Mouse (Mus musculus): ENCODE measurements around the gene Lexm.
A peak's percentile ranks its signal among the peaks of the same experiment; 100 is the strongest.

Gene Lexm

DNA sequence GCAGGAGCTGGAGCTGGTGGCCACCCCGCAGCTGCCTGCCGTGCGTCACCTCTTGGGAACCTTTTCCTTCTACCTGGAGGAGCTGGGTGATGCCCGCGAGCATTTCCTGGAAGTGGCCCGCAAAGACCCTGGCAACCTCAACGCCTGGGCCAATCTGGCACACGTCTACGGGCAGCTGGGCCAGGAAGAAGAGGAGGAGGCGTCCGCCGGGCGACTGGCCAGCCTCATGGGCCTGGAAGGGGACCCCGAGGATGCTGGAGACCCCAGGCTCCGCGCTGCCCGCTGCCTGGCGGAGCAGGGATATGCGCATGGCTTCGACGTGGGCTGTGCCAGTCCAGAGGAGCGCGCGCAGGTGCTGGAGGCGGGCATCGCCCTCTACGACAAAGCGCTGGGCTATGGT, 5.7 kb upstream of the Lexm start:
- no peak for DNase-seq

DNA sequence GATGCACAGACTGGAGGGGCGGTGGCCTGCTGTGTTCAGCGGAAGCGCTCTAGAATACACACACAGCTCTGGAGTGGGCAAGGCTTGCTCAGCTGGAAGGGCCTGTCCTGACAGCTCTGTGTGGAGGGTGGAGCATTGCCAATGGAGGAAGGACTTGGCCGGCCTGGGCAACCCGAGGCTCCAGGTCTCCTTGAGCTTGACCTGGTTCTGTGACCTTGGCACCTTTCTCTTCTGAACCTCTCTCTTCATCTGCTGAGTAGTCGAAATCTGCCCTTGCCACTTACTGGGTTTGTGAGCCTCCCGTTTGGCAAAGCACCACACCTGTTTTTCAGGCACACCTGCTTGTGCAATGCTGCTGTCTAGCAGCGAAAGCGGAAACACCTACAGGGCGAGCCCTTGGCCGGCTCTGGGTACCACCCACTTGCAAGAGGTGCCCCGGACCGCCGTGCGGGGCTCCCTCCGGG, 5.0 kb upstream of the Lexm start, which contains the start of gene Ttc22:
Ttc22 (plus strand) TSS at position 403 of the 464 bp plus-strand sequence.
- no peak for DNase-seq

DNA sequence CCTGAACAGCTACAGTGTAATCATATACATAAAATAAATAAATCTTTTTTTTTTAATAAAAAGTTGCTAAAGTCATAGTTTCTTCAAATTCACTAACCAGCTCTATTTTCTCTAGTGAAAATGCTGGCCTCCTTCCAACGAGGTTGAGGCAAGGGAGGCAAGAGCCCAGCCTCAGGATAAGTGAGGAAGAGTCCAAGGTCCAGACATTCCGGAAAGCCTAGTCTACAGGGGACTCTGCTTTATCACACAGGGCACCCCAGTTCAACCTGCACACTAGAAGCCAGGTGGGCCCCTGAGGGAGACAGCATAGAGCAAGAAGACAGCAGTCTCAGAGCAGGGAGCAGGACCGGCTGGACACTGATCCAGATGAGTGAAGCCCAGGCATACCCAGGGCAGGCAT, 4.4 kb upstream of the Lexm start:
- no peak for DNase-seq

DNA sequence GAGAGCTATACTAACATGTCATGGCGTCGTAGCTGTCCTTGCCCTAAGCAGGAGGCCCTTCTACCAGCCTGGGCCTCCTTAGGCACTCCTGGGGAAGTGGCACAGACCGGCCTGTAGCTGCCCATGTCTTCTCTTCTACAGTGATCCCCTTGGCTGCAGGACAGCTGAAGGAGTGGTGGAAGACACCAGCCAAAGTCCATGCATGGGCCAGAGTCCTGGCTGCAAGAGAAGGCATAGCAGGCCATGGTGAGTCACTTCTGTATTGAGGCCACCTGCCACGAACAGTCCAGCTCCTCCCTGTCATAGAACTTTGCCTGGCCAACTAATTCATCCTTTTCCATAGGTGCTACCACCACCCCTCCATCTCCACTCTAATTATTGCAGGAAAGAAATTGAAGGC, 1.9 kb upstream of the Lexm start:
- DNase-seq = no peak

DNA sequence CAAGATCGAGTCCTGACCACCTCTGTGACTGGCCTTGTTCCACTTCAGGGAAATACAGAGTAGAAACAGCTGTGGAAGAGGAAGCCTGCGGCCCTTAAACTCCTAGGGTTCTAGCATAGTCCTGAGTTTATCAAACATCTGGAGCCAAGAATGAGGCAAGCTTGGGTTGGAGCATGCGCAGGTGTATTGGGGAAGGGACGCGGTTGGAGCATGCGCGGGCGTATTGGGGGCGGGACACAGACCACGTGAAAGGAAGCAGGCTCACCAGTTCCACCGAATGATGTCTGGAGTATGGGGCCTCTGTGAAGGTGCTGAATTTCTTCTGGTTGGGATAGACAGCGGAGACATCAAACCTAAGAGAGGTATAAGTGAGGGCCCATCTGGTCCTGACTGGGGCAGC, 1.4 kb downstream of the Lexm start:
- no peak for DNase-seq

DNA sequence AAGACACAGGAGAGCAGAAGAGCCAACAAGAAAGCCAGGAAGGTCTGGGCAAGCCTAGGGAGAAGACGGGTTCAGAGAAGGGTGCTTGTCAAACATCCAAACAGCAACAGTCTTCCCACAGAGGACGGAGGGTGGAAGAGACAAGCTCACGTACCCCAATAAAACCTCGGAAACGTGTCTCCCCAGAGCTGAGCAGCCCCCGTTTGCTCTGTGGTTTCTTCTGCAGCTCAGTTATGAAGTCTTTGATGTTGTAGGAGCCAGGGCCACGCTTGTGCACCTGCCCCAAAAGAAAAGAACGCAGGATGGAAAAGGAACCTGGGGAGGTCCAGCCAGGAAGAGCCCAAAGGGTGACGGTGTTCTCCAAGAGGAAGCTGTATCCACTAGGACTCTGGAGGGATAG, 2.2 kb downstream of the Lexm start:
- DNase-seq = no peak

DNA sequence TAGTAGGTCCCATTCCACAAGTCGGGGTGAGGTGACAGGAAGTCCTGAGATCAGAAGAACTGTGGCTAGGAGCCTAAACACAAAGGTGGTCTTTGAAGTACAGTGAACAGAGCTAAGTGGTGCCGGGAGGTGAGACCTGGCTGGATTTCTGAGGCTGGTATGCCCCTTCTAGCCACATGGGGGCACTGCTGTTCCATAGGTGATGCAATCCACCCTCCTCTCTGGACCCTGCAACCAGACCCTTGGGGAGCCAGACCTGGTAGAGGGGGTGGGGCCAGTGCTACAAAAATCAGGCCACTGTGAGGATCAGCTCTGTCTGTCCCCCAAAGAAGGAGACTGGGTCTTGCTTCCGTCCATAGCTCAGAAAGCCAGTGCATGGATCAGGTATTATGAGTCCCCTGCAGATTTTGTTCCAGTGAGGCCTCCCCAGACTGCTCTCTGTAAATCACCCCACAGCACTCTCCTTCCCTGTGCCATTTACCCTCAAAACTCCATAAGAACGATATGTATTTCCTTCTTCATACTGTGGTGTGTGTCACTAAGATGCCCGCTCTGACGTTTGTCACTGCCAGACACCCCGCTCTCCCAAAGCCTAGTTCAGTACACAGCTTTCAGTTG, 2.8 kb downstream of the Lexm start:
- peak; percentile 53 to 71 for DNase-seq

DNA sequence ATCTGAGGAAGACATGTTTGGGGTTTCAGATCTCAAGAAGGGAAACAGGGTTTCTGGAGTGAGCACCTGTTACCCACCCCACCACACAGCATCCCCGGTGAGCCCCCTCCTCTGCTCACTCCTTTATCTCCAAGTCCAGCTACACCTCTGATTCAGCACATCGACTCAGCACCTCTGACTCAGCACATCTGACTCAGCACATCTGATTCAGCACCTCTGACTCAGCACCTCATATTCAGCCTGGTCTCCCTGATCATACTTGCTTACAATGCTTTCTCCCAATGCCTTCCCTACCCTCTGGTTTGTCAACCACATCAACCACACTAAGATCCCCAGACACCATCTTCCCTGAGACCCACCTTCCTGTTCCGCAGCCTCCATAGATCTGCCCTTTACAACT, 3.5 kb downstream of the Lexm start:
- DNase-seq = no peak

DNA sequence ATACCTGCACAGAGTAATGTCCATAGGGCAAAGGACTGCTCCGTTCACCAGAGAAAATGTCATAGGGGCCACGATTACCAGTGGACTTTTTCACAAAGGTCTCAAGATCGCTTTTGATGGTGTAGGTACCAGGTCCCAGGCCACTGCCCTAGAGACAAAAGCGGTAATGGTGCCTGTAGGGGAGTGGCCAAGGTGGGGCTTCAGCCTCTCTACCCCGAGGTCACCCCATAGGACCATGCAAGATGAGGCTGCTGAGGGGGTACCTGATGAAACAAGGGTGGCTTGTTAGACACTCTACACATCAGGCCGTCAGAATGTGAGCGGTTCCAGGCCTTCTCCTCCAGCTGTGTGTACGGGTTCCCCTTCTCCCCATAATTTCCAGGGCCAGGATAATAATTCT, 3.9 kb downstream of the Lexm start:
- DNase-seq = no peak

DNA sequence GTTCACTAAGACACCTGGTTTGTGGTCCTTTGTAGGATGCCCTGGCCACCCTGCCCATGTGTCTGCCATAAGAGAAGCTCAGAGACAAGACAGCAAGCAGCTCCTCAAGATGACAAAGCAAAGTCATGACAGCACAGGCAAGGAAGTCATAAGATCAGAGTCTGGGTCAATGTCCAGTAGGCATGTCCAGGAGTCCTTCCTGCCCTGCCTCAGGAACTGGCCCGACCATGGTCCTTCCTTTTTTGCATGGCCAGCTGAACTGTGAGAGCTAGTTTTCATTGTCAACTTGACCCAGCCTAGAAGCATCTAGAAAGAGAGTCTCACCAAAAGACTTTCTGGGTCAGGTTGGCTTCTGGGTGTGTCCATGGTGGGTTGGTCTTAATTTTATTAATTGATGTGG, 9.1 kb downstream of the Lexm start:
- no peak for DNase-seq

DNA sequence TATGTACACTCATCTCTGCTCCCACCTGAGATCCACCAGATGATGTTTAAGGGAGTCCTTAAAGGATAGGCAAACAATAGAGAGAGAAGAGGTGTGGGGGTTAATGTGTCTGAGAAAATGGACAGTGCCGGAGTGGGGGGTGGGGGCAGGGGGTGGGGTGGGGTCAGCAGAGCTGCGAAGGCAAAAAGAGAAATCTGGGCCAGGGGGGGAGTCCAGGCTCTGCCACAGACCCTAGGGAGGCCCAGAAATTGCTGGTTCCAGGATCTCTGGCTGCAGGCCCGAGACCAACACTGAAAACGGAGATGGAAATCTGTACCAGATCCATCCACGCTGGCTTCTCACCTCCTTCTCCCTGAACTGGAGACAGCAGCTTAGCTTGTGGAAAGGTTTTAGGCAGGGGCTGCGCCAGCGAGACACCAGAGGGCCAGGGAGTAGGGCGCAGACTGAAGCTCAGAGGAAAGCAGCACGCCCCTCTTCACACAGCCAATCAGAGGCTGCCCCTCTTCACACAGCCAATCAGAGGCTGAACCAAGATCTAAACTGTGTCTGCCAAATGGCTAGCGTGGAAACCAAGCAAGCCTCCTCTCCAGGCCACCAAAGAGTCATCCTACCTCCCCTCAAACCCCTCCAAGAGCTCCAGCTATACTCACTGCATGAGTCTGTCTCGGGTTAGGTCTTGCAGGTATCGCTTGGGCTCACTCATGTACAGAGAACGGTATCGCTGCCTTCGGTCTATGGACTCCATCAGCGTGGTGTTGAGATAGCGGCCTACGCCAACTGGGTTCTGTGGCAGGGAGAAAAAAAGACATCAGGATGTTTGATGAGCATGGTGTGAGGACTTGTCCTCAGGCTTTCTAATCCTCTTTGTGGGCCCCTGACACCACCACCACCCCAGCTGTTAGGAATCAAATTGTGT, 10.1 kb downstream of the Lexm start:
- DNase-seq = peak in 1 of 2 experiments; percentile 22

DNA sequence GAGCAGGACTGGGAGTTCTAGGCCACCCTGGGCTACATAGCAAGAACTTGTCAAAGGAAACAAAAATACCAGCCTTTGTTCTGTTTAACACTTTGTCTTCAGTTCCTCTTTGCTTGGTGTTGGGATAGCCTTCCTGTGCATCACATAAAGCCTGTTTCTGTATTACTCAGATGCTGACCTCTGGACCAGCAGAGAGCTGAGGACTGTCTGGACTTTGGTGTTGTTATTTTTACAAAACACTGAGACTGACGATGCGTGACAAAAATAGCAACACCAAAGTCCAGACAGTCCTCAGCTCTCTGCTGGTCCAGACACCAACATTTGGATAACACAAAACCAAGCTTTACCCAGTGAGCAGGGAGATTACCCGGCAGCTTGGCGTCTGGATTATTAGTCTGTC, 16.3 kb downstream of the Lexm start:
- no peak for DNase-seq

DNA sequence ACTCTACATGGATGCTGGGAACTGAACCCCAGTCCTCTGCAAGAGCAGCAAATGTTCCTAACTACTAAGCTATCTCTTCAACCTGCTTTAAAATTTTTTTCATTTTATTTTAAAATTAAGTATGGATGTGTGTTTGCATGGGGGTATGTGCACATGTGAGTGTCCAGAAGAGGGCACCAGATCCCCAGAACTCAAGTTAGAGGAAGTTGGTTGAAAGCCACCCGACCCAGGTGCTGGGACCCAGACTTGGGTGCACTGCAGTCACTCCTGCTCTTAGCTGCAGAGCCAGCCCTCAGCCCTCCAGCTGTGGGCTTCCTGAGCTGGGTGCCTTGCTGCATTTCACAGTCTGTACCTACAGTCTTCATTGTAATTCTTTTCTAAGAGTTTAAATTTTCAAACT, 17.6 kb downstream of the Lexm start:
- no peak for DNase-seq

DNA sequence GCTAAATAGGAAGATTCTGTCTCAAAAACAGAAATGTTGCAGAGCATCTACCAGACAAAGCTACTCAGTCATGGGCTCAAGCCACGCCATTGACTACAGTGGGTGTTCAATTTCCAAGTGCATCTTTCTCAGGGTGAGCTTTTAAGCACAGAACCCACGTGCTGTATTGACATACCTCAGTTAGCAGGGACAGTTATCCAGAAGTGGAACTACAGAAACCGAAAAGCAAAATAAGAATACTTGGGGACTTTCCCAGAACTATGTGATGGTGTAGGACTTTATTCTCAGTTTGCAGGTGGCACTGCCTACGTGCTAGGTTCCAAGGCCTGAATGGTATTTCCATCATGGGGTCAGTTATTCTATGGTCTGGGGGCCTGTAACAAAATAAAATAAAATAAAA, 19.3 kb downstream of the Lexm start:
- no peak for DNase-seq

DNA sequence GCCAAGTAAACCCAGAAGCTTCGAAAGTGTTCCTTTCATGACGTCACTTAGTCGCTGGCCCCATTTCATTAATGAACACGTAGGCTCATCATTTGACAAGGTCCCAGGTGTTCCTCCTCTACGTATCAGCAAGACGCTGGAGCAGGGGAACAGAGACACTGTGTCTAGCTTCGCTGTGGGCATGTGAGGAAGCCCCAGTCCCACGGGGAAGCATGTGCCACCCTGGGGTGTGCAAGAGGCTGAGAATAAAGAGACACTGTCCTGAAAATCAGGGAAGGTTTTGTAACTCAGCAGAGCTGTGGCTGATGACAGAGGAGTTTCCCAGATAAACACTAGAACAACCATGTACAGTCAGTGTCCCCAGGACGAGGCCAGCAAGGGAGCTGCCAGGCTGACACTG, 20.0 kb downstream of the Lexm start:
- DNase-seq = no peak

DNA sequence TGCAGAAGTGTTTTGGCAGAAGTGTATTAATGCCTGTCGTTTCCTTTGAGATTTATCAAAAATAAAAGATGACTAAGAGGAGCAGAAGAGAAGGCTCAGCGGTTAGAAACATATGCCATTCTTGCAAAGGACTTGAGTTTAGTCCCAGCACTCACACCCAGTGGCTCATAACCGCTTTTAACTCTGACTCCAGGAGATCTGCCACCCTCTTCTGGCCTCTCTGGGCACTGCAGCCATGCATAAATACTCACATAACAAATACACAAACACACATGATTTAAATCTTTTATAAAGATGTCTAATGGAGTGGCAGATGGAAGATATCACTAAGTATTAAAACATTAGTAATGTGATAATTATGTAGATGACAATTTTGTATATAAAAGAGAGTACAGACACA, 20.8 kb downstream of the Lexm start:
- no peak for DNase-seq

DNA sequence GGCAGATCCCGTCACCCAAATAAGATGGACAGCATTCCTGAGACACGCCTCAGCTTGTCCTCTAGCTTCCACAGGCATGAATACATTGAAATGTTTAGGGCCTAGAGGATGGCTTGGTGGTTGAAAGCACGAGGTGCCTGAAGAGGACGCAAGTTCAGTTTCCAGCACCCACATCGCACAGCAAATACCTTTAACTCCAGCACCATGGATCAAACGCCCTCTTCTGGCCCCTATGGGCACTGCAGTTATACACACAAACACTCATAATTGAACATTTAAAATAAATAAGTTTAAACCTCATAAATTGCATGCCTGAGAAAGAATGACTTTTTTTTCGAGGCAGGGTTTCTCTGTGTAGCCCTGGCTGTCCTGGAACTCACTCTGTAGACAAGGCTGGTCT, 23.4 kb downstream of the Lexm start:
- DNase-seq = no peak

DNA sequence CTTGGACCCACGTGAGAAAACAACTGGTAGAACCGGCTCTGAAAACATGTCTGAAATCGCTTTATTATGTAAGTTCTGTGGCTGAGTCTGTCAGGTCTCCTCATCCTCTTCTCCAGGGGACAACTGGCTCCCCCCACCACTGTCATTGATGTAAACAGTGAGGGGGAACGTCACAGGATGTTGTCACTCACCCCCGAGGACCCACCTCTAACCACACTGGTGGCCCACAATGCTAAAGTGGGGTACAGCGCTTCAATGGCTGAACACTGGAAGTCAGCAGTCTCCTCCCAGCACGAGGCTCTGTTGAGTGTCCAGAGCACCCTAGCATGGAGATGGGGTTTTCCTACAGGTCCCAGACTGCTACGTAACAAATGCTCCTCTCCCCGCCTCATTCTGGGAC, 26.2 kb downstream of the Lexm start:
- DNase-seq = no peak

DNA sequence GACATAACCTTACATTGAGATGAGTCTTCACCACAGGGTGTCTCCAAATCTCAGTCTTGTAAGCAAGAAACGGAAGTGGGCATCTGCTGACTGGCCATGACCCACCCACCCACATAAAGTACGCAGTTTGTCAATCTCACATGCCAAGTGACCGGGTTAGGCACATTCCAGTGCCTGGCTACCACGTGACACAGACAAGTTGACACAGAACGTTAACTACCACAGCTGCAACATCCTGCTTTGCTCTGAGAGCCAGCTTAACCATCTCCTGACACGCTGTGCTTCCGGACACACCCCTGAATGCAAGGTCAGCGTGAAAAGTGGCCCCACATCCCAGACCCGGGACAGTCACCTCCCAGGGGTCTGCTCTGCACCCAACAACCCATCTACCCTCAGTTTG, 26.9 kb downstream of the Lexm start:
- DNase-seq = no peak

DNA sequence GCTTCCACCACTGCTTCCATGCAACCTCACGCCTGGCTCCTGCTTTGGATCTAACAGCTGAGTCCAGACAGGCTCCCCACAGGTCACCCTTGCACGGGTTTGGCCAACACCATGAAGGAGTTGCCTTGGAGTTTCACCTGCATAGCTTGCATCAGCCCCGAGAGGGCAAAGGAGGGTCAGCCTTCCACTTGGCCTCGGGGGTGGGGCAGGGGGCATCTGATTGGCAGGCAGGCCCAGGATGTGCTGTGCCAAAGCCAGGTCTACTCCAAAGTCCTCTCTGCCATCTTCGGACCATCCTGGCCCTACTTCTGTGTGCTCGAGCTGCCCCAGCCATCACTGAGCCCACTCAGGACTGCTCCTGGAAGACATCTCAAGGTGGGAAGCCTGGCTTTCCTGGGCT, 30.0 kb downstream of the Lexm start:
- no peak for DNase-seq

DNA sequence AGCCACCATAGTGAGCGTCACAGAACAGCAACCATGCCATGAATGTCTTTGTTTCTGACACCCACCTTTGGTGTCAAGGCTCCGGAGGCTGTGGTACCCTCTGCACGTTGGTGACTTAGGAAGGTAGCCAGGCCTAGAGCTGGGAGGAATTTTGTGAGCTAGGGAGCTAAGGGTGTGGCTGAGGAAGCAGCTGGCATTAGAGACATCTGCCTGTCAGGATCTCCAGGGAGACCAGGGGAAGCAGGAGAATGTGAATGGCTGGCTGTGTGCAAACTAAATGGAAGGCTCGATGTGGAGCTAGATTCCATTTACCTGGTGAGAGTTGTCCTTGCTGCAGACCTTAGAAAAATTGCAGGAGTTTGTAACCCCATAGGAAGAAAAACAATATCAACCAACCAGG, 32.4 kb downstream of the Lexm start:
- DNase-seq = no peak

DNA sequence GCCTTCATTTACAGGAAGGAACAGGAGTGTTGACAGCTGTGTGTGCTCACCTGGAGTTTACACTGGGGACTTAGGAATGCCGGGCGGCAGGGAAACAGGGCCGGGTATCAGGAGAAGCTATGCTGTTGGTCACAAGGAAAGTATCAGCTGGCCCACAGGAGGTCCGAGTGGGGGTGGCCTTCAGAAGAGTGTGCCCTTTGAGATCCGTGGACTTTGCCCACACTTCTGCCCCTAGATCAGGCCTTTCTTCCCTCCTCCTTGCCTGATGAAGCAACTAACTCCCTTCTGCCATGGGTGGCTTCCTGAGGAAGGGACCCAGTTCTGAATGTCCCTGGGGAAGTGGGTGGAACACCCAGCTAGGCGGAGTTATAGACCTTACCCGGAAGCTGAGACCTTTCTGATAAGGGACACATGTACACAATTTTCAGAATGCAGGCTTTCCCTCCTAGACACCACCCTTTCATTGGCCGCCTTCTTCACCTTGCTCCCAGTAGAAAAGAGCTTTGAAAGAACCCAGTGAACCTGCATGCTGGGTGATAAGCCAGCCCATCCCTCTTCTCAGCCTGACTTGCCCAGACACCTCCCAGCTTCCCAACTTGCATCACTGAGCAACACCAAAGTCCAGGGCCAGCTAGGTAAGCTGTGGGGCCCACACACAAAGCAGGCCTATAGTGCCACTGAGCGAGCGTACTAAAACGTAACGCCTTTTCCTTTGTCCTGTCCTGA, 34.5 kb downstream of the Lexm start:
- DNase-seq = no peak

DNA sequence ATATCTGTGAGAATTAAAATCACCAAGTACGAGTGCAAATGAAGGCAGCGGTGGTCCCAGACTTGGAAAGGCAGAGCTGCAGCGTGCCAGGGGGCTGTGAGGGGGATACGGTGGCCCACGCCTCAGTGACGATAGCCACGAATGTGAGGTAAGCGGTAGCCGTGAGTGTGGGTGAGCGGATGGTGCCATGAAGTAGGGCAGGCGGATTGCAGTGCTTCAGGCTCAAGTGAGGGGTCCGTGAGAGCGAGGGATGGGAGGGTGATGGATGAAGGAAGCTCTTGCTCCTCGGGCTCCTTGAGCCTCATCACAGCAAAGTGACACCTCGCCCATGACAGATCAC, 35.2 kb downstream of the Lexm start:
- DNase-seq = no peak
